Mouse (Mus musculus): ENCODE results near the gene Lrrc73.

Lrrc73 gene

GRCm38 (mm10) chr17:46253452-46254084, at the start of gene Lrrc73:
Gene Lrrc73 (plus strand): TSS chr17:46253531.
- ATAC-seq (ENCODE audit: insufficient number of reproducible peaks, low FRiP score, low TSS enrichment), result peak; percentile 67; the same call in 1 of the 2 replicates

GRCm38 (mm10) chr17:46206676-46207075, 46.7 kb upstream of the Lrrc73 start:
- no peak for ATAC-seq (ENCODE audit: insufficient number of reproducible peaks, low FRiP score, low TSS enrichment)

GRCm38 (mm10) chr17:46210550-46210949, 42.8 kb upstream of the Lrrc73 start:
- ATAC-seq (ENCODE audit: insufficient number of reproducible peaks, low FRiP score, low TSS enrichment), result no peak

DNA sequence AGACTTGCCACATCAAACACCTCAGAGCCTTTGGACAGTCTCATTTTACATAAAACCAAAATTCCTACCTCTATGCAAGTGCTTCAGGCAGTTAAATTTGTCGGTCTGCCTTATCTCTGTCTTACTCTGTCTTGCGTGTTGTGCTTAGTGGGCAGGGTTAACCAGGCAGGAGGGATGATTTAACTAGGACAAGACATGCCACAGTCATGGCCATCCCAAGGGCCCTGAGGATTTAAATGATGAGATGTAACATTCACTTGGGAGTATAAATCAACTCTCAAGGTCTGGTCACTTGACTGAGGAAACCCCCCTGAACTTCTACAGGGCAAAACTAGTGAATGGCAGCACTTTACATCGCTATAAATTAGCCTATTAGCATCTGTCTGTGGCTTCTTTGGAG, 31.7 kb upstream of the Lrrc73 start:
- no peak for ATAC-seq (ENCODE audit: insufficient number of reproducible peaks, low FRiP score, low TSS enrichment)

GRCm38 (mm10) chr17:46227576-46227975, 25.8 kb upstream of the Lrrc73 start:
- no peak for ATAC-seq (ENCODE audit: insufficient number of reproducible peaks, low FRiP score, low TSS enrichment)

DNA sequence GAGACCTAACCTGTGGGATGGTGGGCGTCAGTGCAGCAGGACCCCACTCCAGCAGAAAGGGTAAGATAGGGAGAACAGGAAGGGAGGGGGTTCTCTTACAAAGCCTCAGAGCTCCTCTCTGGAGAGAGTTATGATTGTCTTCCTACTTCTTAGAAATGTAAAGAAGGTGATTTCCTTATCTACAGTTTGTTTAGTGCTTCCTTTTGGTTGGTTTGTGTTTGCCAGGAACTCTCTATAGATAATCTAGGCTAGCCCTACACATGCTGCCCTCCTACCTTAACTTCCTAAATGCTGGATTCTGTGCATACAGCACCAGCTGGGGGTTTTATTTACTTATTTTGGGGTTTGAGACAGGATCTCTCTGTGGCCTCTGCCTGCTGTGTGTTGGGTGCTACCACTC, 17.3 kb upstream of the Lrrc73 start:
- no peak for ATAC-seq (ENCODE audit: insufficient number of reproducible peaks, low FRiP score, low TSS enrichment)

DNA sequence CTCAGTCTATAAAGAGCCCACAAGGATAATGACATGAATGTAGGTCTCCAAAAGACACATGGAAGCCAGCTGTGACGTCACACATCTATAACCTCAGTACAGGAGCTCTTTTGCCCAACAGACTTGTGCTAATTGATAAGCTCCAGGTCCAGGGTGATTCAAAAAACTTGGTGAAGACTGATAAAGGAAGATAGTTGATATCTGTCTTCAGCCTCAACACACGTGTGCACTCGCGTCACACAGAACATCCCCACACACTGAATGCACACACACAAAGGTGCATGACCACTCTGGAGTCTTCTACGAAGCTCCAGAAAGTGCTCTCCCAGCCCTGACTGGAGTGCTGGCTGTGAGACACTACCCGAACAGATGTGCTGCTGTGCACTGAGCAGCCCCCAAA, 16.3 kb upstream of the Lrrc73 start:
- no peak for ATAC-seq (ENCODE audit: insufficient number of reproducible peaks, low FRiP score, low TSS enrichment)

GRCm38 (mm10) chr17:46237480-46237879, 15.9 kb upstream of the Lrrc73 start:
- ATAC-seq (ENCODE audit: insufficient number of reproducible peaks, low FRiP score, low TSS enrichment), result no peak

- ATAC-seq (ENCODE audit: insufficient number of reproducible peaks, low FRiP score, low TSS enrichment), result no peak
Measured at GRCm38 (mm10) chr17:46239516-46240114, 13.7 kb upstream of the Lrrc73 start.

- no peak for ATAC-seq (ENCODE audit: insufficient number of reproducible peaks, low FRiP score, low TSS enrichment)
Measured at GRCm38 (mm10) chr17:46241471-46241870, 11.9 kb upstream of the Lrrc73 start.

GRCm38 (mm10) chr17:46242274-46242673, 11.1 kb upstream of the Lrrc73 start:
- no peak for ATAC-seq (ENCODE audit: insufficient number of reproducible peaks, low FRiP score, low TSS enrichment)

DNA sequence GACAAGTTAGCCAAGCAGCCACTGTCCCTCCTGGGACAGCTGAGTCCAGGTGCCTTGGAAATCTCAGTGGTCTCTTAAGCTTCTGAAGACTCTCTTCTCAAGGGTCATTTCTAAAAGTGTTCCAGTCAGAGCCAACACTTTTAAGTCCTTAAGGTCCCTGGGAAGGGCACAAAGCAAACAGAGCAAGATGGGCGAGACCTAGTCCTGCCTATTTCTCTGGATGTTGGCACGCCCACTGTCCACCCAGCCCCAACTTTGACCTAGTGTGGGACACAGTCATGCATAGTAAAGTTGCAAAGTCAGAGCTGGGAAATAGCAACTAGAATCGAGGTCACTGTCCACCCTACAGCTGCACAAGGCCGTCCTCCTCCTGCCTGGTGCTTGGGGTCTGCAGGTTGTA, 10.3 kb upstream of the Lrrc73 start:
- no peak for ATAC-seq (ENCODE audit: insufficient number of reproducible peaks, low FRiP score, low TSS enrichment)

GRCm38 (mm10) chr17:46243624-46244023, 9.7 kb upstream of the Lrrc73 start:
- ATAC-seq (ENCODE audit: insufficient number of reproducible peaks, low FRiP score, low TSS enrichment), result no peak

DNA sequence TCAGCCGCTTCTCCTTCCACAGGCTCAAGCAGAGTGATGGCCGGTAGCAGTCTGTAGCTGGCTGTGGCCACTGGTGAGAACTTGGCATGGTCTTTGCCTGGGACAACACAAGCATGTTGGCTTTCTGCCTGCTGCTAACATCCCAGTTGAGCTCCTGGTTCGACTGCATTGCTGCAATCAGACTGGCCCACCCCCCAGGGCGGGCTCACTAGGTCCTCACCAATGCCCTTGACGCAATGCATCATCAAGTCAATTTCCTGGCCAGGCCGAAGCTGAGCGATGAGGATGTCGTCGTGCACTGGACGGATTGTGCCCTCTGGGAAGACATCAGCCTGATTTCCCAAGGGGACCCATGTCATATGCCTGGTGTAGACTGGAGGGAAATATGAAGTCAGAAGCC, 8.8 kb upstream of the Lrrc73 start:
- ATAC-seq (ENCODE audit: insufficient number of reproducible peaks, low FRiP score, low TSS enrichment), result no peak

GRCm38 (mm10) chr17:46247512-46248188, 5.7 kb upstream of the Lrrc73 start, which contains the start of the genes Polr1c and Yipf3:
Gene Polr1c (minus strand): TSS chr17:46248054.
Gene Yipf3 (plus strand): TSS chr17:46248080.
- ATAC-seq (ENCODE audit: insufficient number of reproducible peaks, low FRiP score, low TSS enrichment), result peak; percentile 83

DNA sequence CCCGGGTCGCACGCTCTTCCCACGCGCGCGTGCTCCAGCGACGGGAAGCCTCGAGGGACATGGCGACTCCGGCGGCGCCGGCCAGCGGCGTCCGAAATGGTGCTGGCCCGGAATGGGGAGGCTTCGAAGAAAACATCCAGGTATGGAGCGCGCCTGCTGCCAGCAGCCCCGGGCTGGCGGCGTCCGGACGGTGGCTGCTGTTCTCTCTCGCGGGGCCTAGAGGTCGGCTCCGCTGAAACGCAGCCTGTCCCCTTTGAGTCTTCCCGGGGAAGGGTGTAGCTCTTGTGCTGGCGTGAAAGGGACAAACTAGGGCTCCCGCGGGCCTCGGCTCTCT, 5.2 kb upstream of the Lrrc73 start:
- peak; percentile 38; the same call in 1 of the 2 replicates for ATAC-seq (ENCODE audit: insufficient number of reproducible peaks, low FRiP score, low TSS enrichment)

DNA sequence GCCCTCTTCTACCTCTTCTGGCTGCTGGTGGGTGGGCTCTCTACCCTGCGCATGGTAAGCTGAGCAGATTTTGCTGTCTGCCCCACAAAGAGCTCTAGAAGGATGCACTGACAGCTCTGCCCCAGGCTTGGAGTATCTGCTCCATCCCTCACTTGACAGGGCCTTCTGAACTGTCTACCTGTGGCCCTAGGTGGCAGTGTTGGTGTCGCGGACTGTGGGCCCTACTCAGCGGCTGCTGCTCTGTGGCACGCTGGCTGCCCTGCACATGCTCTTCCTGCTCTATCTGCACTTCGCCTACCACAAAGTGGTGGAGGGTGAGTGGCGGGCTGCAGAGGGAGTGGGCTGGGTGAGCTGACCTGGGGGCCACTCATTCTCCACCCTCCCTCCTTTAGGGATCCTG, 2.2 kb upstream of the Lrrc73 start:
- ATAC-seq (ENCODE audit: insufficient number of reproducible peaks, low FRiP score, low TSS enrichment), result no peak

- ATAC-seq (ENCODE audit: insufficient number of reproducible peaks, low FRiP score, low TSS enrichment), result no peak
Measured at GRCm38 (mm10) chr17:46252571-46253451, 520 bp upstream of the Lrrc73 start.

DNA sequence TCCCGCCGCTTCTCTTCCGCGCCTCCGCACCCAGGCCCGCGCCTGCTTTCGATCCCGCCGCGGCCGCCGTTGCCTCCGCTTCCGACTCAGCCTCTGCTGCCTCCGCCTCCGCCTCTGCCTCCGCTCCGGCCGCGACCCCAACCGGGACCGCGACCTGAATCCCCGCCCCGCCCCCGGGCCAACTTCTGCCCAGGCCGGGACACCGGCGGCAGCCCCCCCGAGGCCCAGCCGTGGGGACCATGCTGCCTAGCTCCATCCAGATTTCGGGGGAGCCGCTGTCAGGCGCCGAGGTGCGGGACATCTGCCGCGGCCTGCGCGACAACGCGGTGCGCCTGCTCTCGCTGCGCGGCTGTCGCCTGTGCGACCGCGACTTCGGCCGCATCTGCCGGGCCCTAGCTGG, 775 bp downstream of the Lrrc73 start:
- ATAC-seq (ENCODE audit: insufficient number of reproducible peaks, low FRiP score, low TSS enrichment), result no peak

DNA sequence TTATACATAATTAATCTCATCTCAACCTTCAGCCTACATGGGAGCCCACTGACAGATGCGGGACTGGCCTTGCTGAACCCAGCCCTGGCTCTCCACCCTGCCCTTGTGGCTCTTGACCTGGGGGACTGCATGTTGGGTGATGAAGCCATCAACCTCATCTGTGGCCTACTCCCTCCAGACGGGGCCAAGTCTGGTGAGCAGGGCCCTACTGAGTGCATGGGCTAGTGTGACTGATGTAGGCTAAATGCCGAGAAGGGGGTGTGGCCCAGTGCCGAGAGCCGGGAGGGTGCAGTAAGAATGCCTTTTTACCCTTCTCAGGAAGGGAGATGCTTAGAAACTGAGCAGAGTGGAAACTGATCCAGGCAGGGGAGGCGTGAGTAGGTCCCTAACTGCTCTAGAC, 1.8 kb downstream of the Lrrc73 start:
- no peak for ATAC-seq (ENCODE audit: insufficient number of reproducible peaks, low FRiP score, low TSS enrichment)

Data from cerebellum, adult (tissue).